Mouse (Mus musculus): ENCODE results near the gene Il27ra.

DNA sequence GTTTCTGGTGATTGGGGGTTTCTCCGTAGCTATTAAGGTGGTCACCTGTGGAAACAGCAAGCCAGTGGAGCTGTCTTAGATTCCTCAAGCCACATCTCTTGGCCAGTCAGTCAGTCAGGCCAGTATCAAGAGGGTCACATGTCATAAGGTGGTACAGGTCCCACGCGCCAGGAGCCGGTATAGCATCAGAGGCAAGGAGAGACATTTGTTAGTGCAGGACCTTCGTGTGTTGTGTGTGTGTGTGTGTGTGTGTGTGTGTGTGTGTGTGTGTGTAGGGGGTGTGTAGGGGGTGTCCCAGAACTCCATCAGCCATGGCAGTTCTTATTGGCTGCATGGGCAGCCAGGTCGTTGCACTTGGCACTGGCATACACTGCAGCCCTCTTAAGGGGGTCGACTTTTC is 25.5 kb upstream of the Il27ra start:
- no peak for TF ChIP-seq EP300 (IDR thresholded peaks at IDR 0.05; ENCODE audit: low read depth)
- TF ChIP-seq CTCF (IDR thresholded peaks at IDR 0.05; ENCODE audit: low read depth), result no peak

Data from liver, embryonic 14.5 days (tissue).